Mouse (Mus musculus): ENCODE data around the gene Mob4. TPM values are rescaled to one million over a fixed set of nuclear protein-coding genes. Genes with fewer than 3 reads are reported as not detected.
A peak's percentile ranks its signal among the peaks of the same experiment; 100 is the strongest.

Gene Mob4
- polyA plus RNA-seq, 1 experiment from 2014 or later: 196 TPM

DNA sequence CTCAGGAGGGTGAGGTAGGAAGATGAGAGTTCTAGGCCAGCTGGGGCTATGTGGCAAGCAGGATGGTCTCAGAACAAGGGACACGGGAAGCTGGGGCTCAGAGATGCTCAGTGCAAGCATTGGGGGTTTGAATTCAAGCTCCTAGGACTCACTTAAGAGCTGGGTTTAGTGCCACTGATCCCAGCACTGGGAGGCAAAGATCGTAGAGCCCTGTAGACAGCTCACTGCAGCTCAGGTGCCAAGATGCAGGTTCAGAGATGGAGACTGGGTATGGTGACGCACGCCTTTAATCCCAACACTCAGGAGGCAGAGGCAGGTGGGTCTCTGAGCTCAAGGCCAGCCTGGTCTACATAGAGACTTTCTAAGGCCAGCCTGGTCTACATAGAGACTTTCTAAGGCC lies 26.3 kb downstream of the Mob4 start:
- Histone ChIP-seq H3K4me3 (replicated peaks; ENCODE audit: low read depth, low read length) (no peak overlapping the region), H3K9me3 (ENCODE audit: control insufficient read depth, low read length) (no peaks in the 10 kb centered on the region), H3K27ac (replicated peaks; ENCODE audit: low read depth, low read length) (no peak overlapping the region), H3K9ac (replicated peaks; ENCODE audit: low read length) (no peak overlapping the region), H3K36me3 (ENCODE audit: control insufficient read depth, insufficient read depth, low read length) (peaks cover 40% of the 10 kb centered on the region), H3K4me1 (ENCODE audit: control insufficient read depth, insufficient read depth, low read length) (no peaks in the 10 kb centered on the region), H3K27me3 (ENCODE audit: control insufficient read depth, insufficient read depth, low read length) (no peaks in the 10 kb centered on the region), H3K4me2 (ENCODE audit: low read length) (no peak overlapping the region)
- no peak for DNase-seq
- ATAC-seq (ENCODE audit: low FRiP score, low TSS enrichment): no peak
- WGBS: 98% methylated on average over 4 of the region's 4 CpGs

DNA sequence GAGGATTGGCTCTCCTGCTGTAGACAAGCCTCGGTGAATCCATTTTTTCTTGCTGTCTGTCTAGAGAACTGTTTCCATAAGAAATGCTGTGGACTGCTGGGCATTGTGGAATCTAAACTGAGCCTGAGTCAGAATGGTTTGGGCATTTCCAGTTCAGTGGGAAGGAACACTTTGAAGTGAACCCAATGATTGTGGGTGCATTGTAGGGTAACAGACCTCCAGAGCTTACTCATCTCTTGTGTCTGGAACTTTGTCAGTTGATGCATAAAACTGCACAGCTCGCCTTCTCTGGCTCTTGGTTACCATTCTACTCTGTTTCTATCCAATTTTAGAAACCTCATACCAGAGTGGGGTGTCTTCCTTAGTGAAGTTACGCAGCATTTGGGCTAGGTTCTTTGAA lies 27.2 kb downstream of the Mob4 start:
- Histone ChIP-seq H3K9me3 (ENCODE audit: control insufficient read depth, low read length) (no peaks in the 10 kb centered on the region), H3K27ac (replicated peaks; ENCODE audit: low read depth, low read length) (no peak overlapping the region), H3K36me3 (ENCODE audit: control insufficient read depth, insufficient read depth, low read length) (peaks cover 37% of the 10 kb centered on the region), H3K4me3 (replicated peaks; ENCODE audit: low read depth, low read length) (no peak overlapping the region), H3K9ac (replicated peaks; ENCODE audit: low read length) (no peak overlapping the region), H3K4me2 (ENCODE audit: low read length) (no peak overlapping the region), H3K4me1 (ENCODE audit: control insufficient read depth, insufficient read depth, low read length) (no peaks in the 10 kb centered on the region), H3K27me3 (ENCODE audit: control insufficient read depth, insufficient read depth, low read length) (no peaks in the 10 kb centered on the region)
- DNase-seq (no peak), ATAC-seq (ENCODE audit: low FRiP score, low TSS enrichment) (no peak)
- 90% methylated on average over 3 of the region's 3 CpGs for WGBS

DNA sequence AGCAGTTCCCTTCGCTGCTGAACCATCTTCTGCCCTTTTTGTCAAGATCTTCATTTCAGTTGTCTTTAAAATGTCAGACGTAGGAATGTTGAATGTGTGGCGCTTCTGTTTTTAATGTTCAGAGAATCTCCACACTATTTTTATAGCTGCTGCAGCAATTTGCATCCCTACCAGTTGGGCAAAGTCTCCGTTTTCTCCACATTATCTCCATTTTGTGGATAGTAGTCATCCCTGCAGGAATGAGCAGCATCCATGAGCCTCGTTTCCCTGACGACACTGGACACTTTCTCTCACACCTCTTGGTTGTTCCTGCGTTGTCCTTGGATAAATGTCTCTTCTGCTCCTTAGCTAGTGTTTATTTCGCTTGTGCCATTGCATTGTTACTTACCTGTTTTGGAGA lies 27.8 kb downstream of the Mob4 start:
- DNase-seq (no peak), ATAC-seq (ENCODE audit: low FRiP score, low TSS enrichment) (no peak)
- Histone ChIP-seq H3K4me3 (replicated peaks; ENCODE audit: low read depth, low read length) (no peak overlapping the region), H3K27me3 (ENCODE audit: control insufficient read depth, insufficient read depth, low read length) (no peaks in the 10 kb centered on the region), H3K4me1 (ENCODE audit: control insufficient read depth, insufficient read depth, low read length) (no peaks in the 10 kb centered on the region), H3K27ac (replicated peaks; ENCODE audit: low read depth, low read length) (no peak overlapping the region), H3K9me3 (ENCODE audit: control insufficient read depth, low read length) (no peaks in the 10 kb centered on the region), H3K4me2 (ENCODE audit: low read length) (no peak overlapping the region), H3K9ac (replicated peaks; ENCODE audit: low read length) (no peak overlapping the region), H3K36me3 (ENCODE audit: control insufficient read depth, insufficient read depth, low read length) (peaks cover 34% of the 10 kb centered on the region)
- 94% methylated on average over 8 of the region's 8 CpGs for WGBS

DNA sequence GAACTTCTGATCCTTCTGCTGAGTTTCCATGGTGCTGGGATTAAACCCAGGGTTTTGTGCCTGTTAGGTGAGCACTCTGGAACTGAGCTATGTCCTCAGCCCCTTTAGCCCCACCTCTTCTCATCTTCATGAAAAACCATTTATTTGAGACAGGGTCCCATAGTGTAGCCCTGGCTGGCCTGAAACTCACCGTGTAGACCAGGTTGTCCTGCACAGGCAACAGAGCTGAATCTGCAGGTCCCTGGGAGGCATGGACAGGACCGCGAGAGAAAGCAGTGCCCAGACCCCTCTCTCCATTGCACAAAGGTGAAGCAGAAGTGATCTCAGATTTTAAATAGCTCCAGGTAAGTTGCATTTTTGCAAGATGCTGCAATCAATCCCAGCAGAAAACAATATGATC lies 29.2 kb downstream of the Mob4 start:
- H3K27ac ChIP-seq (replicated peaks; ENCODE audit: low read depth, low read length): no peak overlapping the region

DNA sequence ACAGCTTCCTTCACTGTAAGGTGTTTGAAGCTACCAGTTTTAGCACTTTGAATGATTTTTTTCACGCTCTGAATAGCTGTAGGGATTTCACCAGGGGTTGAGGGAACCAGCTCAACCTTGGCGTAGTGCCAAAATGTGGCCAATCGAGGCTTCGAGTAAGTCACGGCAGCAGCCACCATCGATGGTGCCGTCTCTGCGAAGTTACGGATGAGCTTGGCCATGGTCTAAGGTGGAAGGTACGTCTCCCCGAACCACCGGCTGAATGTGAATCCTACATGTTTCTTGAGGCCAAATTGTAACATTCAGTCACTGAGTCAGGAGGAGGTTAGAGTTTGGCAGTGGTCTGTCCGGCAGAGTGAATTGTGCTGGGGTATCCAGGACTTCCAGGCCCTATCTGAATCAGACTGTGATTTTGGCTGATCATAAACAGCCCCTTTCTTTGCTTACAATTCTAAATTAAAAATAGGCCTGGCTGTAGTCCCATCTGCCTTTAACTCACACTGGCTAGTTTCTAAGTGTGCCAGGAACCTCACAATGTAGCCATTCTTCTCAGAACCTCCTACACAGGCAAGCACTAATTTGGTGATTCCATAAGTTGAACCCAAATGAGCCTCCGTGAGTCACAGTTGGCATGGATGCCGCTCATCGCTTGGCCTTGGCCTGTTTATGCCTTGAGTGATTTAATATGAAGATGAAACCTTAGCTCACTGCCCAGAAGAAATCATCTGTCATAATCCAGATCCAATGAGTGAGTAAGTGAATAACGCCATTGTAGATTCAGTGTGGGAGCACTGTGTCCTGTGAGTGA lies 30.0 kb downstream of the Mob4 start:
- DNase-seq (peak; percentile 13), ATAC-seq (ENCODE audit: low FRiP score, low TSS enrichment) (0 out of 2 replicates have a peak, but pooled peaks have one; percentile 28)
- Histone ChIP-seq H3K9ac (replicated peaks; ENCODE audit: low read length) (no peak overlapping the region), H3K4me2 (ENCODE audit: low read length) (no peak overlapping the region), H3K27me3 (ENCODE audit: control insufficient read depth, insufficient read depth, low read length) (no peaks in the 10 kb centered on the region), H3K36me3 (ENCODE audit: control insufficient read depth, insufficient read depth, low read length) (peaks cover 20% of the 10 kb centered on the region), H3K9me3 (ENCODE audit: control insufficient read depth, low read length) (no peaks in the 10 kb centered on the region), H3K27ac (replicated peaks; ENCODE audit: low read depth, low read length) (no peak overlapping the region), H3K4me1 (ENCODE audit: control insufficient read depth, insufficient read depth, low read length) (no peaks in the 10 kb centered on the region), H3K4me3 (replicated peaks; ENCODE audit: low read depth, low read length) (no peak overlapping the region)
- 92% methylated on average over 17 of the region's 17 CpGs for WGBS

More for the DNA sequence above, 29.2 kb downstream of the Mob4 start:
- Histone ChIP-seq H3K4me2 (ENCODE audit: low read length) (no peak overlapping the region), H3K9me3 (ENCODE audit: control insufficient read depth, low read length) (no peaks in the 10 kb centered on the region), H3K4me1 (ENCODE audit: control insufficient read depth, insufficient read depth, low read length) (no peaks in the 10 kb centered on the region), H3K27me3 (ENCODE audit: control insufficient read depth, insufficient read depth, low read length) (no peaks in the 10 kb centered on the region), H3K9ac (replicated peaks; ENCODE audit: low read length) (no peak overlapping the region), H3K36me3 (ENCODE audit: control insufficient read depth, insufficient read depth, low read length) (peaks cover 27% of the 10 kb centered on the region), H3K4me3 (replicated peaks; ENCODE audit: low read depth, low read length) (no peak overlapping the region)
- ATAC-seq (ENCODE audit: low FRiP score, low TSS enrichment) (no peak), DNase-seq (no peak)
- 89% methylated on average over 3 of the region's 3 CpGs for WGBS

DNA sequence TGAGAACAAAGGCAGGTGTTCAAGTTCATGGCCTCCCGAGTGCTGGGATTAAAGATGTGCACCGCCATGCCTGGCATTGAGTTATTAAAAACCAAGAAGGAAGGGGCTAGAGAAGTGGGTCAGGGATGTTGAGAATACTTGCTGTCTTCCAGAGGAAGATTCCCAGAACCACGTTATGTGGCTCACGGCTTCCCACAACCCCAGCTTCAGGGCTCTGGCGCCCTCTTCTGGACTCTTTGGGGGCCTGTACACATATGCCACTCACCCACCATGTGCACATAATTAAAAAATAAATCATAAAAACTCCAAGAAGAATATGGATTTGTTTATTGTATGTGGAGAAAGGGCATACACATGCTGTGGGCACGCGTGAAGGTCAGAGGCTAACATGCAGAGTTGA lies 30.9 kb downstream of the Mob4 start:
- ATAC-seq (ENCODE audit: low FRiP score, low TSS enrichment) (no peak), DNase-seq (peak; percentile 20)
- Histone ChIP-seq H3K4me3 (replicated peaks; ENCODE audit: low read depth, low read length) (no peak overlapping the region), H3K4me2 (ENCODE audit: low read length) (no peak overlapping the region), H3K27me3 (ENCODE audit: control insufficient read depth, insufficient read depth, low read length) (no peaks in the 10 kb centered on the region), H3K27ac (replicated peaks; ENCODE audit: low read depth, low read length) (no peak overlapping the region), H3K36me3 (ENCODE audit: control insufficient read depth, insufficient read depth, low read length) (peaks cover 11% of the 10 kb centered on the region), H3K9ac (replicated peaks; ENCODE audit: low read length) (no peak overlapping the region), H3K4me1 (ENCODE audit: control insufficient read depth, insufficient read depth, low read length) (no peaks in the 10 kb centered on the region), H3K9me3 (ENCODE audit: control insufficient read depth, low read length) (no peaks in the 10 kb centered on the region)
- 70% methylated on average over 7 of the region's 7 CpGs for WGBS

DNA sequence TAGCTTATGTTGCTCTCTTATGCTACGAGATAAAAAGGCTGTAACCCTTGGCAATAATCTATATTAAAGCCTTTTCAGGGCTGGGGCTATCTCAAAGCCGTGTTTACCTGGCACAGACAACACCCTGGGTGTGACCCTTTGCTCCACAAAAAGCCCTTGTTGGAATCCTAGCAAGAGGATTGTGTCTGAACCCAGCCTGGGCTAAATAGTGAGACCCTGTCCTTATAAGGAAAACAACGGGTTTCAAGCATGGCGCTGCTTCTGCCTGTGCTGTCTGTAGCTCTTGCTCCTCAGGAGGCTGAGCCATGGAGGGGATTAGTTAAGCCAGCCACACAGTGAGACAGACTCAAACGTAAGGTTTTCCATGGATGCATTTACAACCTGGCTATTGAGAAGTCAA lies 31.8 kb downstream of the Mob4 start:
- H3K36me3 ChIP-seq (ENCODE audit: control insufficient read depth, insufficient read depth, low read length): peaks cover 7% of the 10 kb centered on the region; the same call in 1 of the 2 replicates
- ATAC-seq (ENCODE audit: low FRiP score, low TSS enrichment) (no peak), DNase-seq (no peak)
- no peaks in the 10 kb centered on the region for H3K27me3 ChIP-seq (ENCODE audit: control insufficient read depth, insufficient read depth, low read length)
- WGBS: 62% methylated on average over 5 of the region's 5 CpGs
- H3K9me3 ChIP-seq (ENCODE audit: control insufficient read depth, low read length): no peaks in the 10 kb centered on the region
- H3K27ac ChIP-seq (replicated peaks; ENCODE audit: low read depth, low read length): no peak overlapping the region
- no peak overlapping the region for H3K4me3 ChIP-seq (replicated peaks; ENCODE audit: low read depth, low read length)
- no peak overlapping the region for H3K4me2 ChIP-seq (ENCODE audit: low read length)
- H3K4me1 ChIP-seq (ENCODE audit: control insufficient read depth, insufficient read depth, low read length): no peaks in the 10 kb centered on the region
- H3K9ac ChIP-seq (replicated peaks; ENCODE audit: low read length): no peak overlapping the region

DNA sequence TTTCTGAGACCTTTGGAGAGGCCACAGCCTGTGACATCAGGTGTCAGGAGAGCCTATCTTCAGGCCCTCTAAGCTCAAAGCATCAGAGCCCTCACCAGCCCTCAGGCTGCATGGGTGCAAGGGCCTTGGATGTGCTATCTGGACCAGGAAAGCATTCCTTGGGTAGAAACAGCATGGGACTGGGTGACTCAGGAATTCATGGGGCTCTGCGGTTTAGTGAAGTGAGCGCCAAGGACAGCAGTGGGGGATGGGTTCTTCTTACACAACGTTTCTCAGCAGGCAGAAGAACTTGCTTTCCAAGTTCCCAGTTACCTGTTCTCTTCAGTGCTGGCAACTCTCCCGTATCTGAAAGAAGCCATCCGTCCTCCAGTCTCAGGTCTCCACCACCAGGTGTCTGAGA lies 33.0 kb downstream of the Mob4 start:
- Histone ChIP-seq H3K36me3 (ENCODE audit: control insufficient read depth, insufficient read depth, low read length) (no peaks in the 10 kb centered on the region), H3K27ac (replicated peaks; ENCODE audit: low read depth, low read length) (no peak overlapping the region), H3K4me2 (ENCODE audit: low read length) (no peak overlapping the region), H3K4me3 (replicated peaks; ENCODE audit: low read depth, low read length) (no peak overlapping the region), H3K4me1 (ENCODE audit: control insufficient read depth, insufficient read depth, low read length) (no peaks in the 10 kb centered on the region), H3K9ac (replicated peaks; ENCODE audit: low read length) (no peak overlapping the region), H3K9me3 (ENCODE audit: control insufficient read depth, low read length) (no peaks in the 10 kb centered on the region), H3K27me3 (ENCODE audit: control insufficient read depth, insufficient read depth, low read length) (no peaks in the 10 kb centered on the region)
- ATAC-seq (ENCODE audit: low FRiP score, low TSS enrichment) (no peak), DNase-seq (no peak)
- 58% methylated on average over 5 of the region's 5 CpGs for WGBS

DNA sequence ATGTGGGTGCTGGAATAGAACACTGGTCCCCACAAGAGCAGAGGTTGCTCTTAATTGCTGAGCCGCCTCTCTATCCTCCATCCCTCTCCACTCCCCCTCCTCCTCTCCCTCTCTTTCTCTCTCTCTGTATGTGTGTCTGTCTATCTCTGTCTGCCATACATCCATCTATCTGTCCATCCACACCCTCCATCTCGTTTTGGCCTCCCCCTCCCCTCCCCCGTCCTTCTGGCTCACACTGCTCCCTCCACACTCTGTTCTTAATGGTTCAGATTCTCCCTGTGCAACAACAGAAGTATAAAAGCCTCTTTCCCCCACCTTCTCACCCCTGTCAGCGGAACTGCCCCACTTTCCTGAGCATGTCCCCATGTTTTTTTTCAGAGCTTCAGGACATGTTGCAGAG lies 36.5 kb downstream of the Mob4 start:
- H3K4me1 ChIP-seq (ENCODE audit: control insufficient read depth, insufficient read depth, low read length): no peaks in the 10 kb centered on the region
- DNase-seq (no peak), ATAC-seq (ENCODE audit: low FRiP score, low TSS enrichment) (no peak)
- no peak overlapping the region for H3K4me3 ChIP-seq (replicated peaks; ENCODE audit: low read depth, low read length)
- H3K27me3 ChIP-seq (ENCODE audit: control insufficient read depth, insufficient read depth, low read length): no peaks in the 10 kb centered on the region
- no peak overlapping the region for H3K9ac ChIP-seq (replicated peaks; ENCODE audit: low read length)
- H3K9me3 ChIP-seq (ENCODE audit: control insufficient read depth, low read length): peaks cover 3% of the 10 kb centered on the region; the same call in 1 of the 2 replicates
- no peaks in the 10 kb centered on the region for H3K36me3 ChIP-seq (ENCODE audit: control insufficient read depth, insufficient read depth, low read length)
- H3K27ac ChIP-seq (replicated peaks; ENCODE audit: low read depth, low read length): no peak overlapping the region
- H3K4me2 ChIP-seq (ENCODE audit: low read length): no peak overlapping the region
- WGBS: 84% methylated on average over 4 of the region's 4 CpGs

All from midbrain, embryonic 14.5 days (tissue).